Mouse (Mus musculus) cerebellum, adult 8-10 months (tissue): Measurements from ENCODE around the gene Olfr127.
"Not testable (repeated sequence)": the region's sequence is repeated elsewhere in the genome, so short reads cannot be mapped to it uniquely, and the experiment has no call there.

Experiments used
- DNase-seq: peaks from one replicate; pipeline ENCODE4 v3.0.0; 2022

Olfr127 gene

DNA sequence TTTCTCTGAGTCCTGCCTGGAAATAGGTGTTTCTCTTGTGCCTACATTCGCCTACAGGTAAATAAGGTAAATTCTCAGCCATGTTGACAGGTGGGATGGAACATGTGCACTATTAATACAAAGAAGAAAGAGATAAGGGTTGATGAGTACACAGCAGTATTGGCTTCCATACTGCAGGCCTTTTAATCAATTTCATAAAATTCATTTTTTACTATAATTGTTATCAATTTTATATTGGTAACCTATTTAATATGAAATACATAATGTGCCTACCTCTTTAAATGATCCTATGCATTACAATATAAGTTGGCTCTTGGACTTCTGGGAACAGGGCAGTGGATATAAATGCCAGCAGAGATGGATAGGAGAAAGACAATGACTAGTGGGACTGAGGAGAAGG is at the start of gene Olfr127:
Gene Olfr127 (plus strand): TSS at position 301 of the 400 bp plus-strand sequence.
- DNase-seq, result no peak

DNA sequence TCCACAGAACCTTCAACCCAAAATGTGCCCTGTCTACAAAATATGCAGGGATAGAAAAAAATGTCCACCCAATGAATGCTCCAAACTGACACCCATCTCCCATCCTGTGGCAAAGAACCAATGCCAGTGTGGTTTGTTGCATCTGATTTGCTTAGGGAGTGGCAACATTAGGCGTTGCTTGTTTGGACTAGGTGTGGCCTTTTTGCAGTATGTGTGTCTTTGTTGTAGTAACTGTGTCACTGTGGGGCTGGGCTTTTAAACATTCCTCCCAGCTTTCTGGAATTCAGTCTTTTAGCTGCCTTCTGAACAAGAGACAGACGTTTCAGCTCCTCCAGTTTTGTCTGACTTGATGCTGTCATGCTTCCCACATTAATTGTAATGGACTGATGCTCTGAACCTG is 36.3 kb upstream of the Olfr127 start:
- DNase-seq, result no peak

DNA sequence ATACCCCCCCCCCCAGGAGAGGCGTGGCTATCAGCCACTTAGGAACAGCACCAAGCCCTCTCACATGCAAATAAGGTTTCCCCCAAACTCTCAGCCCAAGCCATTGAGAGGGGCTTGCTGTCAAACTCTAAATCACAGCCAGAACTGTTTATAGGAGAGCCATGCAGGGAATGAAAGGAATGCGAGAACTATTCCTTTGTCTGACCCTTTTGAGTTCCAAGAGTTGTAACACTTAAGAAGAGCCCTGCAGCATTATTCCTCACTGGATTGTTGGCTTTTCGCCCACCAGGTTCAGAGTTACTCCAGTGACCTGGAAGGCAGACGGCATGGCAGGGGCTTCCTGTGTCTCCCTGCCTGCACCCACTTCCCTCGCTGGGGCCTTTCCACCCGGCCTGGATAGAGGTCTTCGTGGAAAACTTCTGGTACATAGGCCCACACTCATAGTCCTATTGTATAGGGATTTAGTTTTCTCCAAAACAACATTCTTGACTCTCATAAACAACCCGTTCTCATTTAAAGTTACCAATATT is 30.5 kb upstream of the Olfr127 start:
- DNase-seq, result no peak

DNA sequence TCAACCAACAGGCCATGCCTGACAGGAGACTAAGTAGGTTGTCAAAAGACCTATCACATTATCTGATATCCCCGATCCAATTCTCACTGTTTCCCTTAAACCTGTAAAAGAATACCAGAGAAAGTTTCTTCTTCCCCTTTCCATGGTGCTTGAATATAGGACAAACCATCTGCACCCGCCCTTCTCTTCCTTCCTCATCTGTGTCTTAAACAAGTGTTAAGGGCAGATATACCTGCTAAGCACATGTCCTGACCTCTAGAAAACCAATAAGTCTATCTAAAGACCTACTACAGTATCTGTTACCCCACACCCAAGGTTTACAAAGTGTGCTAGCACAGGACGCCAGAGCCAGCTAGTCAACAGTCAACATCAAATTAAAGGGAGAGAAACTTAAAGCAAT is 26.4 kb upstream of the Olfr127 start:
- DNase-seq, result no peak

DNA sequence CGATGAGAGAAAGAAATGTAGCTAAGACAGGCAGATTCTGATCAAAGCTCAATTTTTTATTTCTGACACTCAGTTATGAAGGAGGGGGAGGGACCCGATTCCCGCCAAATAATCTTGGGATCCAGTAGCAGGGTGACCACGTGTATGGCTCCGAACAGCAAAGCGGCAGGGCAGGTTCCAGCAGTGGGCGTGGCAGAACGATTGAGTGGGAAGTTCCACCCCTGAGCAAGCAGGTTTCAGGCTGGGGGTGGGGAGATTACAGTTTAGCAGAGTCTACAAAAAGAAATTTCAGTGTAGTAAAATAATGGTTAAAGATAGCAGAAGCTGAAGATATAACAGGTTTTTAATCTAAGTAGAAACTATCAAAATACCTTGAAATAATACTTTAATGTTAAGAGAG is 6.6 kb downstream of the Olfr127 start:
- DNase-seq, result not testable (repeated sequence)

DNA sequence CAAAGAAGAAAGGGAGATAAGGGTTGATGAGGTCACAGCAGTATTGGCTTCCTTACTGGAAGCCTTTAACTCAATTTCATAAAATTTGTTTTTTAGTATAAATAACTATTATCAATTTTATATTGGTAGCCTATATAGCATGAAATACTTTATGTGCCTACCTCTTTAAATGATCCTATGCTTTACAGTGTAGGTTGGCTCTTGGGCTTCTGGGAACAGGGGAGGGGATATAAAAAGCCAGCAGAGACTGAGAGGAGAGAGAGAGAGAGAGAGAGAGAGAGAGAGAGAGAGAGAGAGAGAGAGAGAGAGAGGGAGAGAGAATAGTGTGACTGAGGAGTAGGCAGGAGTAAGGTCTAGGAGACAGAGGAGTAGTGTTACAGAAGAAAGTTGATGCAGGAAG is 20.0 kb downstream of the Olfr127 start, which contains the start of gene Olfr128:
Gene Olfr128 (plus strand): TSS at position 301 of the 400 bp plus-strand sequence.
- DNase-seq, result no peak

DNA sequence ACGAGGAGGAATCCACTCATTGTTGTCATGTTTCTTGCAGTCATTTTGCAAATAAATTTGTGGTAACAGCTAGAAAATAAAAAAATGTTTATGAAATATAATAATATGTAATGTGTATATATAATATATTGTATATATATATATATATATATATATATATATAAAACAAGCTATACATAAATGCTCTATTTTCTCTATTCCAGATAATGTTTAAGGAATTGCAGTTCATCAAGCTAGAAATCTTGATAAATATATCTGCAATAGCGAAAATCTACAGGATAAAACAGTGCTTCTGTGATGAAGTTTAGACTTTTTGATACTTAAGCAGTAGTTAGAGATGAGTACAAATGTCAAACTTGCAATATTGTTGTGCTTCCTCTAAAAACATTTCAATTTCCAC is 52.7 kb downstream of the Olfr127 start, which contains the start of gene Olfr761:
Gene Olfr761 (minus strand): TSS at position 101 of the 400 bp plus-strand sequence.
- no peak for DNase-seq
